In genomic region chr16:18896429-18896828, GRCm38 (mm10) we compare ENCODE assay signal across 11 mouse cellular contexts. TPM values are rescaled to one million over a fixed set of nuclear protein-coding genes. Genes with fewer than 3 reads are reported as not detected.
DNase-seq lines count a peak whose midpoint lies in the region; ATAC-seq lines count a peak whose summit lies in the region.
"Had no signal": no experiment of that assay in that cellular context is flagged by ENCODE, and none has a peak within 500 bp of the region (broad histone marks: within the 10 kb centered on the region; RNA-seq: fewer than 3 reads in every experiment).

No protein-coding gene starts in this region.

- no peak for ATAC-seq in midbrain, embryonic 14.5 days (ENCODE audit: low FRiP score, low TSS enrichment)
- no peak for ATAC-seq in midbrain, embryonic 16.5 days
- ATAC-seq in forebrain, embryonic 13.5 days = no peak

- H3K27ac ChIP-seq in midbrain, embryonic 14.5 days (replicated peaks; ENCODE audit: low read depth, low read length) = no peak overlapping the region
- H3K27ac ChIP-seq in midbrain, embryonic 16.5 days (ENCODE audit: low read length) = no peak overlapping the region
- H3K27ac ChIP-seq in forebrain, embryonic 13.5 days = no peak overlapping the region
- H3K27ac ChIP-seq: neural tube, embryonic 13.5 days had no signal

- intact Hi-C loops in heart, postnatal 14 days (cut with DNase I) = no loop called here

- no peak overlapping the region for H3K4me3 ChIP-seq in midbrain, embryonic 14.5 days (replicated peaks; ENCODE audit: low read depth, low read length)
- H3K4me3 ChIP-seq in midbrain, embryonic 16.5 days (ENCODE audit: low read depth, low read length) = no peak overlapping the region
- no peak overlapping the region for H3K4me3 ChIP-seq in forebrain, embryonic 13.5 days
- H3K4me3 ChIP-seq: neural tube, embryonic 13.5 days had no signal

- no peaks in the 10 kb centered on the region for H3K4me1 ChIP-seq in midbrain, embryonic 14.5 days (ENCODE audit: control insufficient read depth, insufficient read depth, low read length)
- H3K4me1 ChIP-seq in midbrain, embryonic 16.5 days (ENCODE audit: control insufficient read depth, insufficient read depth, low read length) = no peaks in the 10 kb centered on the region
- H3K4me1 ChIP-seq in forebrain, embryonic 13.5 days = no peaks in the 10 kb centered on the region
- H3K4me1 ChIP-seq: neural tube, embryonic 13.5 days had no signal

- peaks cover 57% of the 10 kb centered on the region for H3K36me3 ChIP-seq in midbrain, embryonic 14.5 days (ENCODE audit: control insufficient read depth, insufficient read depth, low read length)
- peaks cover 27% of the 10 kb centered on the region for H3K36me3 ChIP-seq in midbrain, embryonic 16.5 days (ENCODE audit: control insufficient read depth, insufficient read depth, low read length)
- peaks cover 51% of the 10 kb centered on the region for H3K36me3 ChIP-seq in forebrain, embryonic 13.5 days (ENCODE audit: poor library complexity, severe bottlenecking)

- no peaks in the 10 kb centered on the region for H3K9me3 ChIP-seq in midbrain, embryonic 14.5 days (ENCODE audit: control insufficient read depth, low read length)
- H3K9me3 ChIP-seq in midbrain, embryonic 16.5 days (replicated peaks; ENCODE audit: control insufficient read depth, low read length, poor library complexity, severe bottlenecking) = no peaks in the 10 kb centered on the region
- no peaks in the 10 kb centered on the region for H3K9me3 ChIP-seq in forebrain, embryonic 13.5 days (replicated peaks)
- H3K9me3 ChIP-seq: neural tube, embryonic 13.5 days had no signal

- H3K9ac ChIP-seq in midbrain, embryonic 14.5 days (replicated peaks; ENCODE audit: low read length) = no peak overlapping the region
- H3K9ac ChIP-seq in midbrain, embryonic 16.5 days (ENCODE audit: low read depth, low read length) = no peak overlapping the region
- no peak overlapping the region for H3K9ac ChIP-seq in forebrain, embryonic 13.5 days
- H3K9ac ChIP-seq: neural tube, embryonic 13.5 days had no signal

- H3K27me3 ChIP-seq in midbrain, embryonic 14.5 days (ENCODE audit: control insufficient read depth, insufficient read depth, low read length) = no peaks in the 10 kb centered on the region
- H3K27me3 ChIP-seq in midbrain, embryonic 16.5 days (ENCODE audit: control insufficient read depth, insufficient read depth, low read depth, low read length) = no peaks in the 10 kb centered on the region
- no peaks in the 10 kb centered on the region for H3K27me3 ChIP-seq in forebrain, embryonic 13.5 days
- H3K27me3 ChIP-seq: neural tube, embryonic 13.5 days had no signal

- DNase-seq in adrenal gland, postnatal 10 days = peak; percentile 8
- no peak for DNase-seq in adrenal gland, postnatal 25 days
- DNase-seq in midbrain, embryonic 14.5 days = peak; percentile 3
- DNase-seq in heart, postnatal 14 days = peak; percentile 44 to 49
- peak; percentile 76 to 84 for DNase-seq in spleen, postnatal 4 days (ENCODE audit: low spot score in 2 of 2)
- no peak for DNase-seq in adipocyte (ENCODE audit: low spot score)
- DNase-seq: cerebellum, postnatal 14 days; kidney, adult 9 months had no signal

- no peak overlapping the region for H3K4me2 ChIP-seq in midbrain, embryonic 14.5 days (ENCODE audit: low read length)
- H3K4me2 ChIP-seq in midbrain, embryonic 16.5 days (ENCODE audit: low read length) = no peak overlapping the region
- H3K4me2 ChIP-seq in forebrain, embryonic 13.5 days = no peak overlapping the region
- H3K4me2 ChIP-seq: neural tube, embryonic 13.5 days had no signal

- 89% methylated on average over 10 of the region's 10 CpGs for WGBS in midbrain, embryonic 14.5 days
- 90% methylated on average over 10 of the region's 10 CpGs for WGBS in midbrain, embryonic 16.5 days
- 95% methylated on average over 10 of the region's 10 CpGs for WGBS in forebrain, embryonic 13.5 days

RNA-seq across cellular contexts. Expression of gene Hira, which starts 19.6 kb away (rescaled TPM):
- total RNA-seq in adrenal gland, postnatal 10 days (2021) = 10 to 100 TPM; 36.3 to 44.4 TPM
- total RNA-seq in adrenal gland, postnatal 25 days (2021) = 34.8 and 44.3 TPM in 2 replicates
- 23.4 and 28.1 TPM in 2 replicates for polyA plus RNA-seq in midbrain, embryonic 14.5 days (2014; fragmentation: Nextera tagmentation; extraction: Ambion mirVana)
- 18.5 and 20.5 TPM in 2 replicates for polyA plus RNA-seq in midbrain, embryonic 16.5 days (2015; fragmentation: Nextera tagmentation; extraction: Ambion mirVana)
- total RNA-seq in heart, postnatal 14 days (2021) = 10 to 100 TPM; 24.8 to 27.4 TPM
- polyA plus RNA-seq in forebrain, embryonic 13.5 days (2015; fragmentation: Nextera tagmentation; extraction: Ambion mirVana) = 21.4 and 25.8 TPM in 2 replicates

RNA-seq across cellular contexts. Expression of gene Mrpl40, which starts 19.8 kb away (rescaled TPM):
- total RNA-seq in adrenal gland, postnatal 10 days (2021) = 10 to 100 TPM; 61.2 to 66.6 TPM
- total RNA-seq in adrenal gland, postnatal 25 days (2021) = 57.3 and 64.7 TPM in 2 replicates
- polyA plus RNA-seq in midbrain, embryonic 14.5 days (2014; fragmentation: Nextera tagmentation; extraction: Ambion mirVana) = 53.5 and 55.3 TPM in 2 replicates
- 64.6 and 65.8 TPM in 2 replicates for polyA plus RNA-seq in midbrain, embryonic 16.5 days (2015; fragmentation: Nextera tagmentation; extraction: Ambion mirVana)
- 10 to 100 TPM; 52.2 to 52.4 TPM for total RNA-seq in heart, postnatal 14 days (2021)
- polyA plus RNA-seq in forebrain, embryonic 13.5 days (2015; fragmentation: Nextera tagmentation; extraction: Ambion mirVana) = 78.6 and 87.4 TPM in 2 replicates

Comparison
In these comparisons a context has a peak if more than half of its experiments do, and no peak if none do; other contexts are left out.
1. DNase-seq: peak in adrenal gland, postnatal 10 days (single experiment), midbrain, embryonic 14.5 days (single experiment), heart, postnatal 14 days (2 of 2) and spleen, postnatal 4 days (2 of 2); none in adrenal gland, postnatal 25 days (single experiment) and adipocyte (single experiment).